Mouse (Mus musculus): ENCODE results near the gene Apold1.

The Apold1 gene

DNA sequence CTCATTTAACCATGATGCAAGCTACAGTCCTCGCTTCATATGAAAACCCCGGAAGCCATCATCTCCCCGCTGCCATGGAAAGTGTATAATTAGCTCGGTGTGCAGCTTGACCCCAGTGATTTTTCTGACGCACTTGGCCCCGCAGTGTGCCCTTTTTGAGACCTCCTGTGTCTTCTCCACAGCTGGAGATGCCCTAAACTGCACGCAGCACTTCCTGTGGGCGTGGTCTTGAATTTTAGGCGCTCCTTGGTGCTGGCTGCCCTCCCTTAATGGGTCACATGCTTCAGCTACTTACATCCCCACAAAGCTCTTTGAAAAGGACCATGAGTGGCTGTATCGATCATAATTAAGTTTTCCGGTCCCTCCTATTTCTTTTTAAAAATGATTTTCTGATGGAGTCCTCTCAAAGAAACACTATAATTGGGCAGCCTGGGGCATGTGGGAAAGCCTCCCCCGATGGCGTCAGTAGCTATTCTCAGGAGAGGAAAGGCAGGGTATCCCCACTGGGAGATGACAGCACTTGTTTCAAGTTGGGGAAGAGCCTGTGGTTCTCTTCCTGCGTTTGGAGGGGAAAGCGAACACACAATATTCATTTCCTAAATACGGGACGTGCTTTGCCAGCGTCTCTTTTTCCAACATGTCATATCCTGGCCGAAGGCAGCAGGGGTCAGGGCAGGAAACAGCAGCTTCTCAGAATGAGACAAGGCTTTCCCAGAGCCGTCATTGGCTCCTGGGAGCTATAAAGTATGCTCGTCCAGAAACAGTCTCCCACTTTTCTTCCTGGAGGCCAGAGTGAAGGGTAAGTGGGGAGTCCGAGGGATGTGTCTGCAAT lies at the start of gene Apold1:
TSS of gene Apold1 (plus strand) at position 488 of the 832 bp plus-strand sequence.
- no peak for DNase-seq

DNA sequence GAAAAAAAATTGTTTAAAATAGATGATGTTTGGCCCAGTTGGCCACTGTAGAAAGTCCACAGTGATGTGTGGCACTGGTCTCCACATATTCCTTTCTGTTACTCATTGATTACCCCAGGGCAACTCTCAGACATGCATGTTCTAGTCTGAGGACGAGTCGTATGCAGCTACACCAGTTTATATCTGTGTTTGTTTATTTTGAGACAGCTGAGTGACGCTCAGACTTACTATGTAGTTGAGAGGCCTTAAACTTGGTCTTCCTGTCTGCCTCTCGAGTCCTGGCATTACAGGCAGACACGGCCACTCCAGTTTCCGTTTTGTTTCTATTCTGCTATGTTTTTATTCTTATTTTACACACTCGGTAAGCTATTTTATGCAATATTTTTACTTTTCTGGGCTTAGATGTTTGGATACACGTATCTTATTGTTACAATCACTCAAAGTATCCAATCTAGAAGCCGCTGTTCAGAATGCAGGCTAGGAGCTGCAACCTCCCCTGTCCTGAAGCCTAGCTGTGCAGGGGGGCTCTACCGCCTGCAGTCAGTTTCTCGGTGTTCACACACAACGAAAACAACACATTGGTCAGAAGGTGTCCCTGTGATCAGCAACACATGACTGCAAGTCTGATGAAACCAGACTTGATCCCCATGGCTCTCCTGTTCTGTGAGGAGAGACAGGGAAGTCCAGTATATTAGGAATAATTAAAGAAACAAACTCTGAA lies 48.9 kb upstream of the Apold1 start:
- no peak for DNase-seq

DNA sequence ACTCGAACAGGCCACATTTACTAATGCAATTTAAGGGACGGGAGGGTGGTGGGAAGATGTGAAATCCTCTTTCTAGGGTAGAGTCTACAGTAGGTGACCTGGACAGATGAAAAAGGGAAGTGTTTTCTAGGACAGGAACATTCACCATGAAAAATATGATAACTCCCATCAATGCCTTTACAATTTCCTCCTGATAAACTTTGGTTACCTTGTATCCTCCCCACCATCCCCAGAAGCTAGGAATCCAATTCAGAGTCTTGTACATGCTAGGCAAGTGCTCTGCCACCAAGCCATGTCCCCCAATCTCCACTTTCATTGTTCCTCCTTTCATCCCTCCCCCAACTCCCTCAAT lies 48.3 kb upstream of the Apold1 start:
- no peak for DNase-seq

DNA sequence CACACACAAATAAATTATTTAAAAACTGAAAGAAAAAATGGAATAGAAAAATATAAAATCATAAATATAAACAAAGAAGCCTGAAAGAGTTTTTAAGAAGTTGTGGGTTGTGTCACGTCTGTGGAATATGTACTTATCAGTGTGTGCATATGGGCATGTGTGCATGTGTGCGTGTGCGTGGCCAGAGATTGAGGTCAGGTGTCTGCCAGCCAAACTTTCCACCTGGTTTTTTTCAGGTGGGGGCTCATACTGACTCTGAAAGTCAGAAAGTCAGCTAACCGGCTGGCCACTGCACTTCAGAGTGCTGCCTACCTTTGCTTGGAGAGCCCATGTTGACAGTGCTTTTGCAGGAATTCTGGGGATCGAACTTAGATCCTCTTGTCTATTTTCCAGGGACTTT lies 47.2 kb upstream of the Apold1 start:
- no peak for DNase-seq

DNA sequence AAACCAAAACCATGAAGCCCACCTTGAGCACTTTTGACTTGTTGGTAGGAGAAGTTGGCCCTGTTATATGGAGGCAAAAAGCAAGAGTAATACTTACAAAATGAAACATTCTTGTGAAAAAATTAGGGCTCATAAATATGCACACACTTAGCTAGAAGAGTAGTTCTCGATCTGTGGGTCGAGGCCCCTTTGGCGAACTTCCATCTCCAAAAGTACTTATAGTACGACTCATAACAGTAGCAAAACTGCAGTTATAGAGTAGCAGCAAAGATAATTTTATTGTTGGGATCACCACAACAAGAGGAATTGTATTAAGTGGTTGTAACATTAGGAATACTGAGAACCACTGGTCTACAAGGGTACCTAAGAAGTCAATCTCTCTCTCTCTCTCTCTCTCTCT lies 41.7 kb upstream of the Apold1 start:
- DNase-seq = no peak

DNA sequence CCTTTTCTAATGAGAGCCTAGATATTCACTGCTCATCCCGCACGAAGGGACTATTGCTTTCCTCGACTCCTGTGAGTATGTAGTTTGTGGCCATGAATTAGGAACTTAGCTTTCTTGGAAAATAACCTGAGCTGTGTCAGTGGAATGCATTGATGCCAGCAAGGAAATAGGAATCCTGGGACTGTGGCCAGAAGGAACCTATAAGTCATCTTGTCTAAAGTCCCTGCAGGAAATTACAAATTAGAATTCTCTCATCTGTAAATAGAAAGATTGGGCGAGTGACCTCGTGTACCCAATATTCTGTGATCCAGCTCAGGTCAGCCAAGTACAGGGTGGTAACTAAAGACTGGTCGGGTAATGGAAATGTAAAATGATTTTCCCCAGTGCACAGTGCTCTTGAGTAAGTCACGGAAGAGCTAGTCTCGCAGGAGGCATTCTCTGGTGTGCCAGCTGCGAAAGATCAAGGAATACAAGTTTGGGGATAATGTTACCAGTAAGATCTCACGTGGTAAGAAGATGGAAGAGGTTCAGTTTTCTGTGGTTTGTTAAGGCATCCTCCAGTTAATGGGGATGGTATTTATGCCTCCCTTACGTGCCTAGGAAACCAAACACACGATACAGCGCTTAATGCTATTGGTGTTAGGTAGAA lies 37.6 kb upstream of the Apold1 start:
- DNase-seq = no peak

DNA sequence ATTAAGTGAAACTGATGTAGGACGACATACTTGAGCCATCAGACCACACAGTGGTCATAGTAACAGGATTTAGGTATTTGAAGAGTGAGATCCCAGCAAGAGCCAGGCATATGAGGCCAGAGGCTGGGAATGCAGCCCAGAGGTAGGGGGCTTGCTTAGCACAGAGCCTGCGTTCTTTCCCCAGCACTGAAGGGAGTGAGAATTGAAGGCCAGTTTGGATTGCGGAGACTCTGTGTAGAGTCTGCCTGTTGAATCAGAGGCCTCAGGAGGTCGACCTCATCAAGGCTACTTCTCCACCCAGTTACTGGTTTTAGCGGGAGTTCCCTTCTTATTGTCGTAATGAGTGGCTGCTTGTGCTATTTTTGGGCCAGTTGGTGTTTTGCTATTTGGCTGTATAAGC lies 35.5 kb upstream of the Apold1 start:
- DNase-seq = no peak

DNA sequence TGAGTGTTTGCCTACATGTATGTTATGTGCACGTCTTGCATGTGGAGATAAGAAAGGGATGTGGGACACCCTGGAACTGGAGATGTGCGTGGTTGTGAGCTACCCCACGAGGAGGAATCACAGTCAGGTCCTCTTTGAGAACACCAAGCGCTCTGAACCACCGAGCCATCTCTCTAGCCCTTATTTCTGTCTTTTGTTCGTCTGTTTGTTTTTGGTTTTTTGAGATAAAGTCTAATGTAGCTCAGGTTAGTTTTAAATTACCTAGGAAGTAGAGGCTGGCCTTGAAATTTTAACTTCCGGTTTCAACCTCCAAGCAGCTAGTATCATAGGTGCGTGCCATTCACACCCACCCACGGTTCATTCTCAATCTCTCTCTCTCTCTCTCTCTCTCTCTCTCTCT lies 34.7 kb upstream of the Apold1 start:
- no peak for DNase-seq

DNA sequence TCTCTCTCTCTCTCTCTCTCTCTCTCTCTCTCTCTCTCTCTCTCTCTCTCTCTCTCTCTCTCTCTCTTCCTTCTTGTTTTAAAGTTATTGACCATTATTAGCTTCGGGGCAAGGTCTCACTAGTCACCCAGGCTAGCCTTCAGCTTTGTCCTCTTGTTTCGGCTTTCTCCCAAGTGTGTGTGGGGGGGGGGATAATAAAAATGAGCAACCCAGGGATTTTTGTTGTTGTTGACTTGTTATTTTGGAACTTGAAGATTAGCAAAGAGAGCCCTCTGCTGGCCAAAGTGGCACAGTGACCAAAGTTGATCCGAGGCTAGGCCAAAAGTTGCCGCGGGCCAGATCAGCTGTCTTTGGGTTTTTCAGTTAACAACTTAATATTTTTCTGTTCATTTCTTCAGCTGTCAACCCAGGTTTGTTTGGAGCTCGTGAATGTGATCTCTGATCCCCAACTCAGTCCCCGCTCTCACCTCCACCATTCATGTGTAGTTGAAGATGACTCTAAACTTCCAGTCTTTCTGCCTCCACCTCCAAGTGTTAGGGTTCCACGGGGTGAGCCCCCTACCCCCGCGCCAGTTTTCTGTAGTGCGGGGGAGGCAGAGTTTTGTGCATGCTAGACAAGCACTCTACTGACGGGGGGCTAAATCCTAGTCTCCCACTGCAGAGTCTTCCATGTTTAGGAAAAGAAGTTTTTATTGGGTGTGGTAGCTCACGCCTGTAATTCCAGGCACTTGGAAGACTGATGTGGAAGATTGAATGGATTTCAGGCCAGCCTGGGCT lies 34.0 kb upstream of the Apold1 start:
- peak; percentile 70 to 80 for DNase-seq

DNA sequence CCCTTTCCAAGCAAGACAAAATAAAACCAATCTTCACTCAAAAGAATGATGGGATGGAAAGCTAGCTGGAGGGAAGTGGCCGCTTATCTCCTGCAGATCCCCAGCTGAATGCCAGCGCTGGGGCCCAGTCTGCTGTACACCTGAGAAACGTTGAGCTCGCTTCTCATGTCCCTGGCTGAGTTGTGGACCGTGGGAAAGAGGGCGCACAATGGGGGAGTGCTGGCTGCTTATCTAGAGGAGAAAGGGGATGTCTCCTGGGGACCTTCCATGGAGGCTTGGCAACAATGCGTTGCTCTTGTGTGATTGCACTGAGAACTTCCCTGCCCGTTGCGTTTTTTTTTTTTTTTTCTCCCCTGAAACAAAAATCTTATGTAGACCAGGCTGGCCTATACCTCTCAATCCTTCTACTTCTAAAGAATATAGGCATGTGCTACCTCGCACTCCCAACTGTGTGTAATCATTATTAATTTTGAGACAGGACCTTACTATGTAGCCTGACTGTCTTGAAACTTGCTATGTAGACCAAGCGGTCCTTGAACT lies 32.9 kb upstream of the Apold1 start:
- no peak for DNase-seq

DNA sequence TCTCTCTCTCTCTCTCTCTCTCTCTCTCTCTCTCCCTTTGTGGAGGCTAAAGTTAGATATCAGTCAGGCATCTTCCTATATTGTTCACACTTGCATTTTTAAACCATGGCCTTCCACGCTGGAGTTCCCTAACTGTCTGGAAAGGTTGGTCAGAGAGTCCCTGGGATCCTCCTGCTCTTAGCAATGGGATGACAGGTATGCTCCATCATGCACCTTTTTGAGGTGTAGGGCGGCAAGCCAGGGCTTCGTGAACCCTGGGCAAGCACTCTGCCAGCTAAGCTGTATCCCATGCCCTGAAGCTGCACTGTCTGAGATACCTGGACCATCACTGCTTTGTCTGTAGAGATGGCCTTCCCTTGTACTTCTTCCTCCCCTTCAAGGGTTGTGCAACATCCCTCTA lies 32.3 kb upstream of the Apold1 start:
- no peak for DNase-seq

DNA sequence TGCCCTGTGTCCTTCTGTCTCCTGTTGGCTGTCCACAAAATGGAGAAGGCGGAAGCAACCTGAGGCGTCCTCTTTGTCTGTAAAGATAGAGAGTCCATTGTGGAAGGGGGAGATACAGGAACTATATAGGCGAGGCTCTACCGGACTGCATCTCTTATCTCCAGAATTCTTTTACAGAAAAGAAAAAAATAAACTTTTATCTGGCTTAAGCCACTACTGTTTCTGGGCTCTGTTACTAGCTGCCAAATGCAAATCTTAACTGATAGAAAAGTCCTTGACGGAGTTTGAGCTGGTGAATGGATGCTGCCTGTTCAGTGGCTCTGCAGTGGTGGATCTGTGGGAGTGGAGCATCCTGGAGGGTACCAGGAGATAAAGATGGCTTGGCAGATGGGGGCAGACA lies 30.2 kb upstream of the Apold1 start:
- no peak for DNase-seq

DNA sequence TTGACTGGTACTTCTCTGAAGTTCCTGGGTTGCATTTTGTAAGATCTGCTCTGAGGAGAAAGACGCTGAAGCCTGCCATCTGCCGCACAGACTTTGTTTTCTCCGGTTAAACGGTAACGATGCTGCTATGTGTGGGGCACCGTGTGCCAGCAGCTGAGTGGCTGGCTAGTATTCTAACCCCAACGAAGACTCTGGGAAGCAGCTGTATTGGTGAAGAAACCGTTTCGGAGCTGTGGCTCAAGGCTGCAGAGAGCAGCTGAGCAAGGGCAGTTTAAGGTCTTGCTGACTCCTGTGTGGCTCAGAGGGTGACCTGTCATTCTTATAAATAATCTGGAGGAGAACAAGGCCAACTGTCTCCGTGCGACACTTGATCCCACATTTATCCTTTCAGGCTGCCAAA lies 27.5 kb upstream of the Apold1 start:
- DNase-seq = peak in 1 of 2 experiments; percentile 12

DNA sequence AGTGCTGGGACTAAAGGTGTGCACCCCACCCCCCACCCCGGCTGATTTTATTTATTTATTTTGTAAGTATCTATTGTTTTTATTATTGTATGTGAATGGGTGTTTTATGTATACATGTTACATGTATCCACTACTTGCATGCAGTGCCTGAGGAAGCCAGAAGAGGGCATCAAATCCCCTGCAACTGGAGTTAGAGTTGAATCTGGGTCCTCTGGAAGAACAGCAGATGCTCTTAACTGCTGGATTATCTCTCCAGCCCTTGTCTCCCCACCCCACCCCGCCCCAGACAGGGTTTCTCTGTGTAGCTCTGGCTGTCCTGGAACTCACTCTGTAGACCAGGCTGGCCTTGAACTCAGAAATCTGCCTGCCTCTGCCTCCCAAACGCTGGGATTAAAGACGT lies 25.1 kb upstream of the Apold1 start:
- no peak for DNase-seq

DNA sequence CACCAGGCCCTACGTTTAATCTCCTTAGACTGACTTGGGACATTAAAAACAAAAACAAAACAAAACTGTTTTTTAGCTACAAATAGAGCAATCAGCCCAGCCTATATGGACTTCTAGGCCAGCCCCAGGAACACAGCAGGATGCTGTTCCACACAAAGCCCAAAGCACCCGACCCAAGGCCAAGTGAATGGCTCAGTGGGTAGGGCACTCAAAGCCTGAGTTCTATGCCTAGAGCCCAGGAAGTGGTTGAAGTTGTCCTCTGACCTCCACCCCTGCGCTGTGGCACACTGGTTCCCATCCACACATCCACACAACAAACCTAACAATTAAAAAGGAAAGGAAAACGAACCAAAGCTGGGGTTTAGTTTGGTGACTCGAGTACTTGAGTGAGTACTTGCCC lies 20.2 kb upstream of the Apold1 start:
- no peak for DNase-seq

DNA sequence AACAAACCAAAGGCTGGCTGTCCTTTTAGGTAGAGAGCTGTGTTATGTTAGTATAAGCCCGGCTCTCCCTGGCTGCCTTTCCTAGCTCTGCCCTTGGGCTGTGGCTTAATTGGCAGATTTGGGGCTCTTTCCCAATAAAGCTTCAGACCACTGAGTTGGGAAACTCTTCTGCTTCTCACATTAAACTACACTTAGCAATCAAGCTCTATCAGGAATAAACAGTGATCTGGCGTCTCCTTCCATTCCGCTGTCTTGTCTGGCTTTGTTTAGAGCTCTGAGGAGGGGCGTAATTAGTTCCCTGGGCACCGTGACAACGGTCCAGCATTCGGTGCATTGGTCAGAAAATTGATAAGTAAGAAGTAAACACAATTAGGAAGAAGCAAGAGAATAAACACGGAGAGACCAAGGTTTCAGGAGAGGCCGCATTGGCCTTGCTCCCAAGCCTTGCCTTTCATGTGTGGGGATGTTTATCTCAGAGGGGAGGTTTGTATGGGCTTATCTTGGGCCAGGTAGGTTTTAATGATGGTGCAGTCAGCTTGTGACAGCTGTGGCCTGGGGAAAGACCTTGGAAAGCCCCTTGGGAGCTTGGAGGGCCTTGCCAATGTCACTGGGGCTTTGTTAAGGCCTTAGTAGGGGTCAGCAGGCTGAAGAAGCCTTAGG lies 19.5 kb upstream of the Apold1 start:
- DNase-seq = no peak

DNA sequence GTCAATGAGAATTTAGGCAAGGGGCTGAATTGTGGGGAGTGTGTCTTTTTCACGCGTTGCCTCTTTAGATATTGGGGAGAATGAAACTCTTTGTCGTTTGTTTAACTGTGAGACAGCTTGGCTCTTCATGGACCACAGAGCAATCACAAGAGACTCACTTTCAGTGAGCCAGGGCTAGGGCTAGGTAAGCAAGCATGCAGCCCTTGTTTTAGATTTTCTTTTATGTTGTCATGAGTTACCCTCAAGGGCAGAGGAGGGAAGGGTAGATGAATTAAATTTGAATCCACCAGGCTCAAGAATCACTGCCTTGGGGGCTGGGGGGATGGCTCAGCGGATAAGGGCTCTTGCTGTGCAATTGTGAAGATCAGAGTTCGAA lies 19.0 kb upstream of the Apold1 start:
- DNase-seq = no peak

DNA sequence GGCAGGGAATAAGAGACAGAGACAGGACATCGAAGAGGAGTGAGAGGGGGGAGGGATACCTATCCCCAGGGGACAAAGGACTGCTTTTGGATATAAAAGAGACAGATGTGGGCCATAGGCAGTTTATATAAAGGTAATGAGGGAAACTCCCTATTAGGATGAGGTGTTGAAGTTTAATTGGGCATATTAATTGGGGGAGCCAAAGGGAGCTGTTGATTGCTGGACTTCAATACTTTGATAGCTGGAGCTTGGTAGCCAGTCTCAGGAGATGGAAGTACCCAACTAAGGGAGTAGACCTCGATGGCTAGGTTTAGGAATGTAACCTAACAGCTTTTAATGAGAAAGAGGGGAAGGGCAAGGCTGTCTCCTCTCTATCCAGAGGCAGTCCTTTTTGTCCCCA lies 17.6 kb upstream of the Apold1 start:
- no peak for DNase-seq

DNA sequence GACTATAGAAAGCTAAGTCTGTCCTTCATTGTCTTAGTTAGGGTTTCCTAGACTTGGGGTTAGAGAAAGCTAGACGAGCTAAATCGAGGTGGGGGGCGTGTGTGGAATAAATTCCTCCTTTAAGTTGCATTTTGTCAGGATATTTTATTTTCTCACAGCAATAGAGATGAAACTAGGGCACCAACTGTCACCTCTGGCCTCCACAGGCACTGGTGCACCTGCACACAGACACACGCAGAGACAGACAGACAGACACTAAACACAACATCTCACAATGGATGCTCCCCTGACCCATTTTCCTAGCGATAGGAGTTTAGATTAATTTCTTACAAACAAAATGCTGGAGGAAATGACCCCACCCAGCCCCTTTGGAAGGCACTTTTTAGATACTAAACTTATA lies 14.8 kb upstream of the Apold1 start:
- DNase-seq = no peak

DNA sequence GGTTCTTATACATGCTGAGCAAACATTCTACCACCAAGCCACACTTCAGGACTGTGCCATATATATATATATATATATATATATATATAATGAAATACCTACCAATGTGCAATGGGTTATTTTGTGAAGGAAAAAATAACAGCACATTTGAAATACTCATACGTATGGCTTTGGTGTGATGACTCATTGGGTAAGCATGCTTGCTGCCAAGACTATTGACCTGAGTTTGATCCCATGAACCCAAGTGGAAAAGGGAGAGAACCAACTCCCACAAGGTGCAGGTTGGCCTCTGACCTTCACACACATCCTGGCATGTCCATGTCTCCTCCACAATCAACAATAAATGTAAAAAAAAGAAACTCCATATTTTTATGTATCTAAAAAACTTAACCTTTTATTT lies 13.2 kb upstream of the Apold1 start:
- no peak for DNase-seq

DNA sequence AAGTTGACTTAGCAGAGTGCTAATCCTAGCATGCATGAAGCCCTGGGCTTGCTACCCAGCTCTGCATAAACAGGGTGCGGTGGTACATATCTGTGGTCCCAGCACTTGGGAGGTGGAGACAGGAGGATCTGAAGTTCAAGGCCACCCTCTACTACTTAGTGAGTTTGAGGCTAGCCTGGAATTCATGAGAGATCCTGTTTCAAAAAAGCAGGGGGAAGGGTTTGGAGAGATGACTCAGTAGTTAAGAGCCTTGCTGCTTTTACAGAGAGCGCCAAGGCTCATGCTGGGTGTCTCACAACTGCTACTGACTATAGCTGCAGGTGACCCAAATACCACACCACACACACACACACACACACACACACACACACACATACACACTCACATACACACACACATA lies 12.0 kb upstream of the Apold1 start:
- DNase-seq = no peak

DNA sequence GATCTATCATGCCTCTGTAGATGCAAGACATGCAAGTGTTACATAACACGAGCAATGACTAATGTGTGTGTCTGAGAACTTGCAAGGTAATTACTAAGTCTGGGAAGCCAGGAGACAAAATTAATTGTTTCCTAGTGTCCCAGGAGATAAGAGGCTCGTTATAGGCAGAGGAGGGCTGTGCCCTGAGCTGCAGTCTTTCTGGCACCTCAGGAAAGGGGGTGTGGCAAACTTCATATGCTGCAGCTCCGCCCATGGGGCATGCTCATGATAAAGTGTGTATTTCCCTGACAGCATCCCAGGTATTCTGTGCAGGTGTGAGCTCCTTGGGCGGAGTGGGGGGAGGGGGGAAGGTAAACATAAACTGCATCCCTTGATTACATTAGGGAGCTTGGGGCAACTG lies 9.4 kb upstream of the Apold1 start:
- no peak for DNase-seq

DNA sequence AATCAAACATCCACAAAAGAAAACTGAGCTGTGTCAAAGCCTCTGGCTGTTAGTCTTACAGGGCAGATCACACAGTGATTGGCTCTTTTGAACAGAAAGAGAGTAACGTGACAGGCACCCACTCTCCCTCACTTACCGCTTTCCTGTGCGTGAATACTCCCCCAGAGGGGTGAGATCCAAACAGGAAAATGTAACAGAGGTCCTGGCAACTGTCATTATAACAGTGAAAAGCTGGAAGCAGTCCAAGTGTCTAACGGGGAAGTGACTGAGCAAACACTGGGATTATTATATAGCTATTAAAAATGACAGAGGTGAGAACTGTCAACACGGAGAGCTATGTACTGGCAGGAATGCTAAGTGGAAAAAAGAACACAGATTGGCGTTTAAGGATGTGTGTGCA lies 4.9 kb upstream of the Apold1 start:
- DNase-seq = no peak

All from cerebellum, postnatal 36 days (tissue).